Mouse (Mus musculus) gastrocnemius, postnatal 25 days (tissue): ENCODE measurements around the gene Aldh16a1. TPM values are rescaled to one million over a fixed set of nuclear protein-coding genes. Genes with fewer than 3 reads are reported as not detected.
A peak's percentile ranks its signal among the peaks of the same experiment; 100 is the strongest.
"Not testable (repeated sequence)": the region's sequence is repeated elsewhere in the genome, so short reads cannot be mapped to it uniquely, and the experiment has no call there.

Experiments used
- DNase-seq: peaks from one replicate; pipeline ENCODE4 v3.0.0; 2022
- total RNA-seq, 2 experiments: library from RNA; stranded (reverse); gene quantifications; 1 replicate in 1 of 2; 2 replicates in 1 of 2; pipeline ENCODE4 v1.2.3; 2021

The Aldh16a1 gene
- total RNA-seq, 2 experiments from 2014 or later: 15.6 to 15.9 TPM

- DNase-seq: no peak
Observed at GRCm38 (mm10) chr7:45179469-45179868, 25.1 kb upstream of the Aldh16a1 start, which contains the start of gene Gfy. TSS of gene Gfy (minus strand) at chr7:45179569.

- no peak for DNase-seq
Observed at GRCm38 (mm10) chr7:45178550-45178949, 24.2 kb upstream of the Aldh16a1 start.

- DNase-seq: no peak
Observed at GRCm38 (mm10) chr7:45176356-45176755, 22.0 kb upstream of the Aldh16a1 start.

GRCm38 (mm10) chr7:45175929-45176328, 21.5 kb upstream of the Aldh16a1 start:
- no peak for DNase-seq

- no peak for DNase-seq
Observed at GRCm38 (mm10) chr7:45175398-45175797, 21.0 kb upstream of the Aldh16a1 start.

GRCm38 (mm10) chr7:45174567-45175280, 20.3 kb upstream of the Aldh16a1 start:
- DNase-seq: no peak

- not testable (repeated sequence) for DNase-seq
Observed at GRCm38 (mm10) chr7:45173772-45174171, 19.4 kb upstream of the Aldh16a1 start.

- no peak for DNase-seq
Observed at GRCm38 (mm10) chr7:45172974-45173373, 18.6 kb upstream of the Aldh16a1 start.

GRCm38 (mm10) chr7:45169495-45169894, 15.1 kb upstream of the Aldh16a1 start:
- DNase-seq: no peak

GRCm38 (mm10) chr7:45168656-45169055, 14.3 kb upstream of the Aldh16a1 start:
- DNase-seq: no peak

GRCm38 (mm10) chr7:45167761-45168445, 13.5 kb upstream of the Aldh16a1 start:
- no peak for DNase-seq

- no peak for DNase-seq
Observed at GRCm38 (mm10) chr7:45166950-45167401, 12.6 kb upstream of the Aldh16a1 start.

GRCm38 (mm10) chr7:45165701-45166100, 11.3 kb upstream of the Aldh16a1 start:
- no peak for DNase-seq

GRCm38 (mm10) chr7:45164833-45165232, 10.4 kb upstream of the Aldh16a1 start:
- no peak for DNase-seq

- DNase-seq: no peak
Observed at GRCm38 (mm10) chr7:45163735-45164490, 9.5 kb upstream of the Aldh16a1 start, which contains the start of gene Slc17a7. TSS of gene Slc17a7 (plus strand) at chr7:45163949.

GRCm38 (mm10) chr7:45162996-45163615, 8.7 kb upstream of the Aldh16a1 start:
- no peak for DNase-seq

GRCm38 (mm10) chr7:45162551-45162950, 8.2 kb upstream of the Aldh16a1 start:
- no peak for DNase-seq

- DNase-seq: peak; percentile 84
Observed at GRCm38 (mm10) chr7:45161612-45162473, 7.5 kb upstream of the Aldh16a1 start.

GRCm38 (mm10) chr7:45160866-45161265, 6.5 kb upstream of the Aldh16a1 start:
- no peak for DNase-seq

GRCm38 (mm10) chr7:45160316-45160800, 6.0 kb upstream of the Aldh16a1 start:
- DNase-seq: no peak

- DNase-seq: no peak
Observed at GRCm38 (mm10) chr7:45158991-45159390, 4.6 kb upstream of the Aldh16a1 start.
